Mouse (Mus musculus): ENCODE measurements around the gene Cst7. TPM values are rescaled to one million over a fixed set of nuclear protein-coding genes. Genes with fewer than 3 reads are reported as not detected.

The Cst7 gene
- total and polyA plus RNA-seq, 2 experiments = 0.27 TPM; not detected in 1

DNA sequence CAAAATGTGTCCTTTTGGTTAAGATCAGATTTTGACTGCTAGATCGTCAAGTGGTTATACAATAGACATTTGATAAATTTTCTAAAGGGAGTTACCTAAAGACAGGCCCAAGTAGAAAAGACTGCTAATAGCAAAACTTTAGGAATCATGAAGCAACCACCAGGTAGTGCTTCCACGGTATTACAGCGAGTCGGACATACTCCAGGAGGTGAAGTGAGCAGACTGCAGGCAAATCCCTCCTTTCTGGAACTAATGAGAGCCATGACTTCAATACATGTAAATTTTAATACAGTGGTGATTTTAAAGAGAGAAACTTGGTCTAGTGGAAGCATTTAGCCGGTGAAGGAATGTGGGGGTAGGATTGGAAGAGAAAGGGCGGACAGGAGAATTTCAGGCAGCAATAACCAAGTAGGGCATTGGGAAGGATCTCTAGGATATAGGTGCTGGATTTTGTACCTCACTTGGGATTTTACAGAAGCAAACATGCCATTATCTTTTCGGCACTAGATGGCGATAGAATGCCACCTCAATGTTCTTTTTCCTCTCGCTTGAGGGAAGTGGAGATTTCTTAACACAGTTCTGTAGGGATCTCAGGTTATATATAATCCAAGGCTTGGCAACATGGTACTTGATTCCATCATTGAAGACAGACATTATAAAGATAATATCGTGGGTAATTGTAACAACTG, 38.8 kb downstream of the Cst7 start:
- peak; percentile 13; the same call in 1 of the 2 replicates for TF ChIP-seq CTCF (IDR thresholded peaks at IDR 0.05; ENCODE audit: low read depth, low read length)
- no peak for TF ChIP-seq POLR2A (IDR thresholded peaks at IDR 0.05; ENCODE audit: extremely low read depth, insufficient read depth, low read length)
- no peaks in the 10 kb centered on the region for H3K79me2 ChIP-seq (ENCODE audit: control insufficient read depth, insufficient read depth, low read length)
- H3K36me3 ChIP-seq (ENCODE audit: control insufficient read depth, insufficient read depth, low read length) = no peaks in the 10 kb centered on the region
- peak; percentile 76 for DNase-seq (ENCODE audit: extremely low read depth, low read depth, low spot score)
- 0 out of 2 replicates have a peak overlapping the region, but pooled peaks have one; percentile 34 for H3K27ac ChIP-seq (replicated peaks; ENCODE audit: insufficient read depth, low read depth, low read length)
- peak overlapping the region; percentile 95 for H3K4me3 ChIP-seq (ENCODE audit: insufficient read depth, low read depth, low read length)
- peak overlapping the region; percentile 40; the same call in 1 of the 2 replicates for H3K9ac ChIP-seq (ENCODE audit: low read depth, low read length)
- peaks cover 5% of the 10 kb centered on the region for H3K4me1 ChIP-seq (ENCODE audit: control insufficient read depth, insufficient read depth, low read length)
- 2% methylated on average over 10 of the region's 10 CpGs for WGBS
- no peaks in the 10 kb centered on the region for H3K27me3 ChIP-seq (ENCODE audit: control insufficient read depth, insufficient read depth, low read length)

DNA sequence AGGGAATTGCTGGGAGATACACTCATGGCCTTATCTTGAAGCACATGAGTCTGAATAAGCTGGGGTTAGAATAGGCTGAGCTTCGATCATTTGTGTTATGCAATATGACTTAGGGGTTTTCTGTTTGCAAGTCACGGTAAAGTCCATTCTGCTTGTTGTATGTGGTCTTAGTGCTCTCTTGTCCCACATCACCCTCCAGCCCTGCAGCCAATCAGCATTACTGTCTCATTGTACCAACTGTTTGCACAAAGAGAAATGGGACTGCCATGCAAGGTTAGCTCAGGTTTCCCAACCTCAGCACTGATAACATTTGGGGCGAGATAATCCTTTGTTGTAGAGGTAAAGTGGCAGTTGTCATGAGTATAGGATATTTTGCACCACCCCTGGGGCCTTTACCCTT, 39.9 kb downstream of the Cst7 start:
- no peak overlapping the region for H3K4me3 ChIP-seq (ENCODE audit: insufficient read depth, low read depth, low read length)
- H3K36me3 ChIP-seq (ENCODE audit: control insufficient read depth, insufficient read depth, low read length) = no peaks in the 10 kb centered on the region
- no peak for DNase-seq (ENCODE audit: extremely low read depth, low read depth, low spot score)
- no peaks in the 10 kb centered on the region for H3K79me2 ChIP-seq (ENCODE audit: control insufficient read depth, insufficient read depth, low read length)
- no peaks in the 10 kb centered on the region for H3K27me3 ChIP-seq (ENCODE audit: control insufficient read depth, insufficient read depth, low read length)
- H3K9ac ChIP-seq (ENCODE audit: low read depth, low read length) = no peak overlapping the region
- peaks cover 5% of the 10 kb centered on the region for H3K4me1 ChIP-seq (ENCODE audit: control insufficient read depth, insufficient read depth, low read length)
- no peak for TF ChIP-seq CTCF (IDR thresholded peaks at IDR 0.05; ENCODE audit: low read depth, low read length)
- TF ChIP-seq POLR2A (IDR thresholded peaks at IDR 0.05; ENCODE audit: extremely low read depth, insufficient read depth, low read length) = no peak
- H3K27ac ChIP-seq (replicated peaks; ENCODE audit: insufficient read depth, low read depth, low read length) = no peak overlapping the region
- WGBS = 28% methylated on average over 3 of the region's 3 CpGs

DNA sequence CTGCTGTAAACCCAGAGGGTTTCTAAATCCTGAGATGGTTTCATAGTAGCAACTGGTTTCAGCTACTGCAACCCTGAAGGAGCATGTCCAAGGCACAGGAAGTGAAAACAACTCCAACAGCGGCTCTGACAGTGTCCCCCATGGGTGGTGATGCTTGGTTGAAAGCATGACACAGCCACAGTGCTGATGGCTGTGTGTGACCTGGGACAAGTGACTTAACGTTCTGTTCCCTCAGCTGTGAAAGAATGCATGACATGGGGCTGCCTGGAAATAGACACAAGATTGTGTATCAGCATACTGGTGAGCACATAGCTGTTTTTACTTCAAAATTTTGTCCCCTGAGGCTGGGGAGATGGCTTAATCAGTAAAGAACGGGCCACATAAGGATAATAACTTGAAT, 51.5 kb downstream of the Cst7 start:
- Histone ChIP-seq H3K4me3 (ENCODE audit: insufficient read depth, low read depth, low read length) (no peak overlapping the region), H3K9ac (ENCODE audit: low read depth, low read length) (no peak overlapping the region), H3K36me3 (ENCODE audit: control insufficient read depth, insufficient read depth, low read length) (no peaks in the 10 kb centered on the region), H3K4me1 (ENCODE audit: control insufficient read depth, insufficient read depth, low read length) (no peaks in the 10 kb centered on the region), H3K79me2 (ENCODE audit: control insufficient read depth, insufficient read depth, low read length) (no peaks in the 10 kb centered on the region), H3K27ac (replicated peaks; ENCODE audit: insufficient read depth, low read depth, low read length) (no peak overlapping the region), H3K27me3 (ENCODE audit: control insufficient read depth, insufficient read depth, low read length) (no peaks in the 10 kb centered on the region)
- no peak for TF ChIP-seq POLR2A (IDR thresholded peaks at IDR 0.05; ENCODE audit: extremely low read depth, insufficient read depth, low read length)
- no peak for TF ChIP-seq CTCF (IDR thresholded peaks at IDR 0.05; ENCODE audit: low read depth, low read length)
- DNase-seq (ENCODE audit: extremely low read depth, low read depth, low spot score) = no peak
- WGBS = 68% methylated on average over 3 of the region's 3 CpGs

DNA sequence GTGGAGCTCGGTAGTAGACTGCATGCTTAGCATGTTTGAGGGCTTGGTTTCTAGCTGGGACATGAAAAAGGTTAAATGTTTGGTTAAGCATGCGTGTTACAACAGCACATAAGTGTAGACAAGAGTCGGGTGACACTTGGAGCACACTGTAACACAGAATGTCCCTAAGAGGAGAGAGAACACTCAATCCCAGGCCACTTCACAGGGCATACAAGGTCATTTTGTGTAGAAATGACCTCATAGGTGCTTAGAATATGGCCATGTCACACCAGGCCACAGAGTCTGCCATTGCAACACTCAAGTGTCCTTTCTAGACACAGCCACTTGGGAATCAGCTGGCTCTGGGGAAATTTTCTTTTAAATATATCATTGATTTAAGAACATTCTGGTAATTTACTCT, 53.7 kb downstream of the Cst7 start:
- Histone ChIP-seq H3K27ac (replicated peaks; ENCODE audit: insufficient read depth, low read depth, low read length) (no peak overlapping the region), H3K4me3 (ENCODE audit: insufficient read depth, low read depth, low read length) (no peak overlapping the region), H3K9ac (ENCODE audit: low read depth, low read length) (no peak overlapping the region), H3K36me3 (ENCODE audit: control insufficient read depth, insufficient read depth, low read length) (no peaks in the 10 kb centered on the region), H3K79me2 (ENCODE audit: control insufficient read depth, insufficient read depth, low read length) (no peaks in the 10 kb centered on the region), H3K27me3 (ENCODE audit: control insufficient read depth, insufficient read depth, low read length) (no peaks in the 10 kb centered on the region), H3K4me1 (ENCODE audit: control insufficient read depth, insufficient read depth, low read length) (no peaks in the 10 kb centered on the region)
- WGBS = 87% methylated on average over 3 of the region's 3 CpGs
- TF ChIP-seq CTCF (IDR thresholded peaks at IDR 0.05; ENCODE audit: low read depth, low read length) = no peak
- TF ChIP-seq POLR2A (IDR thresholded peaks at IDR 0.05; ENCODE audit: extremely low read depth, insufficient read depth, low read length) = no peak
- no peak for DNase-seq (ENCODE audit: extremely low read depth, low read depth, low spot score)

DNA sequence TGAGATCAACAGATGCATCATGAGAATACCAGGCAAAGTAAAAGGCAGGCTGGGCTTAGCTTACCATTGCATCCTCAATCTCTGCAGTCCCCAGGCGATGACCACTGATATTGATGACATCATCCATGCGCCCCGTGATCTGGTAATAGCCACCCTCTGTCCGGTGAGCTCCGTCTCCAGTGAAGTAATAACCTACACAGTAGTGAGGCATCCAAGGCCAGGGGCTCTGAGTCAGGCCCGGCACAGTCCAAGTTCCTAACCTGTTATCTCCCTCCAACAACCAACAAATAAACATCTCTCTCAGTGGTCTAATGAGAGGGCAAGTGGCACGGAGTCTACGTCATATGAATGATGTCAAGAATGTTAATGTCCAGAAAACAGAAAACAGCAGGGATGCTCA, 54.7 kb downstream of the Cst7 start:
- Histone ChIP-seq H3K27ac (replicated peaks; ENCODE audit: insufficient read depth, low read depth, low read length) (no peak overlapping the region), H3K36me3 (ENCODE audit: control insufficient read depth, insufficient read depth, low read length) (no peaks in the 10 kb centered on the region), H3K79me2 (ENCODE audit: control insufficient read depth, insufficient read depth, low read length) (no peaks in the 10 kb centered on the region), H3K27me3 (ENCODE audit: control insufficient read depth, insufficient read depth, low read length) (no peaks in the 10 kb centered on the region), H3K9ac (ENCODE audit: low read depth, low read length) (no peak overlapping the region), H3K4me1 (ENCODE audit: control insufficient read depth, insufficient read depth, low read length) (no peaks in the 10 kb centered on the region), H3K4me3 (ENCODE audit: insufficient read depth, low read depth, low read length) (no peak overlapping the region)
- WGBS = 89% methylated on average over 8 of the region's 8 CpGs
- TF ChIP-seq CTCF (IDR thresholded peaks at IDR 0.05; ENCODE audit: low read depth, low read length) = no peak
- no peak for TF ChIP-seq POLR2A (IDR thresholded peaks at IDR 0.05; ENCODE audit: extremely low read depth, insufficient read depth, low read length)
- DNase-seq (ENCODE audit: extremely low read depth, low read depth, low spot score) = no peak

DNA sequence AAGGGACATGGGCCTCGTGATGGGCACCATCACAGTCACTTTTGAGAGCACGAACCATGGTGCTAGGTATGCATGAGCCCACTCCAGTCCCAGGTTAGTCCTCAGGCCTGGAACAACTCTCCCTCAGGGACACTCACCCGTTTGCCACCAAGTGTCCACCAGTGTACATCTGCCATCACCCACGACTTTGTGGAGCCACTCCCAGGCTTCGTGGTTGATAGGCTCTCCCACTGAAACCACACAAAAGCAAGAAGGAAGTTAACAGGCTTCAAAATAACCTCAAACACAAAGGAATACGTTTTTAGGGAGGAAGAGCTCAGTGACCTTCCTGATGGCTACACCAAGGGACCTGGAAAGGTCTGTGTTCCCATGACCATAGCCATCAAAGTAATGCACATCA, 56.9 kb downstream of the Cst7 start:
- Histone ChIP-seq H3K4me3 (ENCODE audit: insufficient read depth, low read depth, low read length) (no peak overlapping the region), H3K9ac (ENCODE audit: low read depth, low read length) (no peak overlapping the region), H3K79me2 (ENCODE audit: control insufficient read depth, insufficient read depth, low read length) (no peaks in the 10 kb centered on the region), H3K36me3 (ENCODE audit: control insufficient read depth, insufficient read depth, low read length) (no peaks in the 10 kb centered on the region), H3K4me1 (ENCODE audit: control insufficient read depth, insufficient read depth, low read length) (no peaks in the 10 kb centered on the region), H3K27ac (replicated peaks; ENCODE audit: insufficient read depth, low read depth, low read length) (no peak overlapping the region), H3K27me3 (ENCODE audit: control insufficient read depth, insufficient read depth, low read length) (no peaks in the 10 kb centered on the region)
- WGBS = 73% methylated on average over 6 of the region's 6 CpGs
- TF ChIP-seq CTCF (IDR thresholded peaks at IDR 0.05; ENCODE audit: low read depth, low read length) = no peak
- TF ChIP-seq POLR2A (IDR thresholded peaks at IDR 0.05; ENCODE audit: extremely low read depth, insufficient read depth, low read length) = no peak
- DNase-seq (ENCODE audit: extremely low read depth, low read depth, low spot score) = no peak

Other genes starting within 250 kb of the Cst7 start
- gene Gm10130, start 246.7 kb upstream of the Cst7 start, total RNA-seq (2014; rRNA removed) = not detected in 2 replicates
- gene Gm10130, start 246.7 kb upstream of the Cst7 start, polyA plus RNA-seq (2012; rRNA removed) = not detected in 2 replicates
- gene 3300002I08Rik, start 207.7 kb upstream of the Cst7 start, total RNA-seq (2014; rRNA removed) = 3.0 and 3.1 TPM in 2 replicates
- 0.28 and 0.63 TPM in 2 replicates for gene 3300002I08Rik, start 207.7 kb upstream of the Cst7 start, polyA plus RNA-seq (2012; rRNA removed)
- gene Zfp442, start 118.9 kb upstream of the Cst7 start, total RNA-seq (2014; rRNA removed) = 2.6 and 3.6 TPM in 2 replicates
- gene Zfp442, start 118.9 kb upstream of the Cst7 start, polyA plus RNA-seq (2012; rRNA removed) = 0.06 and 0.09 TPM in 2 replicates
- 0.07 TPM in 1 of 2 replicates, not detected in the other for gene Zfp345, start 85.3 kb upstream of the Cst7 start, total RNA-seq (2014; rRNA removed)
- not detected in 2 replicates for gene Zfp345, start 85.3 kb upstream of the Cst7 start, polyA plus RNA-seq (2012; rRNA removed)
- 37.2 and 42.9 TPM in 2 replicates for gene Apmap, start 38.2 kb downstream of the Cst7 start, total RNA-seq (2014; rRNA removed)
- gene Apmap, start 38.2 kb downstream of the Cst7 start, polyA plus RNA-seq (2012; rRNA removed) = 23.5 and 42.7 TPM in 2 replicates
- 0.47 and 0.83 TPM in 2 replicates for gene Acss1, start 98.1 kb downstream of the Cst7 start, total RNA-seq (2014; rRNA removed)
- gene Acss1, start 98.1 kb downstream of the Cst7 start, polyA plus RNA-seq (2012; rRNA removed) = 0.29 and 0.47 TPM in 2 replicates
- not detected in 2 replicates for gene Vsx1, start 118.9 kb downstream of the Cst7 start, total RNA-seq (2014; rRNA removed)
- gene Vsx1, start 118.9 kb downstream of the Cst7 start, polyA plus RNA-seq (2012; rRNA removed) = not detected in 2 replicates
- 3.9 and 6.6 TPM in 2 replicates for gene Entpd6, start 178.6 kb downstream of the Cst7 start, total RNA-seq (2014; rRNA removed)
- 8.4 and 8.9 TPM in 2 replicates for gene Entpd6, start 178.6 kb downstream of the Cst7 start, polyA plus RNA-seq (2012; rRNA removed)
- 4.8 and 6.0 TPM in 2 replicates for gene Pygb, start 216.3 kb downstream of the Cst7 start, total RNA-seq (2014; rRNA removed)
- gene Pygb, start 216.3 kb downstream of the Cst7 start, polyA plus RNA-seq (2012; rRNA removed) = 2.5 and 3.3 TPM in 2 replicates